Mouse (Mus musculus): Measurements from ENCODE around the gene Bace2. TPM values are rescaled to one million over a fixed set of nuclear protein-coding genes. Genes with fewer than 3 reads are reported as not detected.

Gene Bace2
- 8.0 TPM for polyA plus RNA-seq (2014; fragmentation: Illumina TruSeq; extraction: RNeasy Lipid Tissue Mini Kit (QIAGEN cat#74804); ENCODE audit: insufficient read depth, low read depth, low replicate concordance)

DNA sequence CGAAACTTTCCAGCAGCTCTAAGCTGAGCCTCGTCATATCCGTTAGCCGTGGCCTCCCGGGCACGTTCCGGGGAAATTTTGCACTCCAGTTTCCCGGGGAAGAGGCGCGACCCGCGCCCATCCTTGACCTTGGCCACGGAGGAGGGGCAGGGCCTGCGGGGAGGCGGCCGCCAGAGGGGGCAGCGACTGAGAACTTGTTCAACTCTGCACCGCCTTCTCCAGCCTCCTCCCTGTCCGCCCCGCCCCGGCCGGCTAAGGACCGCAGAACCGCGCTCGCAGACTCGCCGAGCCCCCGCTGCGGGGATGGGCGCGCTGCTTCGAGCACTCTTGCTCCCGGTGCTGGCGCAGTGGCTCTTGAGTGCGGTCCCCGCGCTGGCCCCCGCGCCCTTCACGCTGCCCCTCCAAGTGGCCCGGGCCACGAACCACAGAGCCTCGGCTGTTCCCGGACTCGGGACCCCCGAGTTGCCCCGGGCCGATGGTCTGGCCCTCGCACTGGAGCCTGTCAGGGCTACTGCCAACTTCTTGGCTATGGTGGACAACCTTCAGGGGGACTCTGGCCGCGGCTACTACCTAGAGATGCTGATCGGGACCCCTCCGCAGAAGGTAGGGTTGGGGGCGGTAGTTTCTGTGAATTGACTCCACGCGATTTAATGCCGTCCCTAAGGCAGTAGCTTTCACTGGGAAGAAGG is at the start of gene Bace2:
Gene Bace2 (plus strand): TSS at position 244 of the 689 bp plus-strand sequence.

GRCm38 (mm10) chr16:97462481-97463181 is 106.1 kb downstream of the Bace2 start, which contains the start of gene Mx1:
Gene Mx1, minus strand, starts transcription at chr16:97462907.

Other genes starting within 250 kb of the Bace2 start
- gene Dscam, start 186.0 kb upstream of the Bace2 start, polyA plus RNA-seq (2014; fragmentation: Illumina TruSeq; extraction: RNeasy Lipid Tissue Mini Kit (QIAGEN cat#74804); ENCODE audit: insufficient read depth, low read depth, low replicate concordance) = not detected
- gene Mx1, start 106.2 kb downstream of the Bace2 start, polyA plus RNA-seq (2014; fragmentation: Illumina TruSeq; extraction: RNeasy Lipid Tissue Mini Kit (QIAGEN cat#74804); ENCODE audit: insufficient read depth, low read depth, low replicate concordance) = 0.92 TPM
- gene Fam3b, start 158.1 kb downstream of the Bace2 start, polyA plus RNA-seq (2014; fragmentation: Illumina TruSeq; extraction: RNeasy Lipid Tissue Mini Kit (QIAGEN cat#74804); ENCODE audit: insufficient read depth, low read depth, low replicate concordance) = 0.89 TPM